Comparison of ENCODE assay signal across 8 mouse cellular contexts in genomic region chr13:55362453-55363060, GRCm38 (mm10). TPM values are rescaled to one million over a fixed set of nuclear protein-coding genes. Genes with fewer than 3 reads are reported as not detected.
A peak's percentile ranks its signal among the peaks of the same experiment; 100 is the strongest.
DNase-seq lines count a peak whose midpoint lies in the region; ATAC-seq lines count a peak whose summit lies in the region.

Gene Lman2 (minus strand): TSS chr13:55362783.

- no peaks in the 10 kb centered on the region; the same call in 1 of the 2 replicates for H3K4me1 ChIP-seq in hindbrain, embryonic 11.5 days (replicated peaks; ENCODE audit: control insufficient read depth, insufficient read depth, low read length)

- under 1% methylated on average over 35 of the region's 35 CpGs for WGBS in hindbrain, embryonic 11.5 days

- no peaks in the 10 kb centered on the region for H3K9me3 ChIP-seq in hindbrain, embryonic 11.5 days (ENCODE audit: control insufficient read depth, low read length)

- H3K36me3 ChIP-seq in hindbrain, embryonic 11.5 days (ENCODE audit: control insufficient read depth, insufficient read depth, low read length) = no peaks in the 10 kb centered on the region

- H3K9ac ChIP-seq in hindbrain, embryonic 11.5 days (ENCODE audit: low read depth, low read length) = peak within 1 kb of the TSS; percentile 94

- peak within 1 kb of the TSS; percentile 65 for H3K4me2 ChIP-seq in hindbrain, embryonic 11.5 days (replicated peaks; ENCODE audit: low read depth, low read length)

- H3K27me3 ChIP-seq in hindbrain, embryonic 11.5 days (ENCODE audit: control insufficient read depth, insufficient read depth, low read length) = no peaks in the 10 kb centered on the region

- peak within 1 kb of the TSS; percentile 97 for H3K4me3 ChIP-seq in hindbrain, embryonic 11.5 days (ENCODE audit: low read depth, low read length)

- H3K27ac ChIP-seq in hindbrain, embryonic 11.5 days (ENCODE audit: low read depth, low read length) = peak within 1 kb of the TSS; percentile 89

- ATAC-seq in hindbrain, embryonic 11.5 days (ENCODE audit: low FRiP score) = peak; percentile 97

- peak; percentile 98 for DNase-seq in Muller cell, postnatal 12 days (ENCODE audit: inconsistent ontology term)
- DNase-seq in cerebellum, adult 9-11 months = peak; percentile 98
- DNase-seq in frontal cortex, adult 2 months (ENCODE audit: extremely low spot score in 1 of 2, low spot score in 1 of 2) = peak; percentile 98 to 99
- DNase-seq in hindbrain, embryonic 11.5 days (ENCODE audit: low spot score) = peak; percentile 96
- peak; percentile 92 to 94 for DNase-seq in layer of hippocampus, postnatal 10 days (ENCODE audit: low spot score in 2 of 2)
- peak; percentile 98 for DNase-seq in lung, postnatal 10 days
- DNase-seq in ovary, postnatal 36 days (ENCODE audit: low spot score) = peak; percentile 93
- peak; percentile 92 for DNase-seq in thymus, postnatal 25 days

RNA-seq across cellular contexts. Expression of gene Lman2, which starts in this region (rescaled TPM):
- polyA plus RNA-seq in frontal cortex, adult 2 months (2012; rRNA removed) = 52.9 and 57.3 TPM in 2 replicates
- polyA plus RNA-seq in hindbrain, embryonic 11.5 days (2014; fragmentation: Nextera tagmentation; extraction: Ambion mirVana) = 64.8 and 77.3 TPM in 2 replicates
- 10 to 100 TPM; 44.7 to 49.4 TPM for total RNA-seq in layer of hippocampus, postnatal 10 days (2021)

Comparison
In these comparisons a context has a peak if more than half of its experiments do, and no peak if none do; other contexts are left out.
1. Peak in every context shown above with its lines: DNase-seq, ATAC-seq, H3K4me3 ChIP-seq and H3K27ac ChIP-seq.